ENCODE assay signal across 18 mouse cellular contexts in the genomic region with DNA sequence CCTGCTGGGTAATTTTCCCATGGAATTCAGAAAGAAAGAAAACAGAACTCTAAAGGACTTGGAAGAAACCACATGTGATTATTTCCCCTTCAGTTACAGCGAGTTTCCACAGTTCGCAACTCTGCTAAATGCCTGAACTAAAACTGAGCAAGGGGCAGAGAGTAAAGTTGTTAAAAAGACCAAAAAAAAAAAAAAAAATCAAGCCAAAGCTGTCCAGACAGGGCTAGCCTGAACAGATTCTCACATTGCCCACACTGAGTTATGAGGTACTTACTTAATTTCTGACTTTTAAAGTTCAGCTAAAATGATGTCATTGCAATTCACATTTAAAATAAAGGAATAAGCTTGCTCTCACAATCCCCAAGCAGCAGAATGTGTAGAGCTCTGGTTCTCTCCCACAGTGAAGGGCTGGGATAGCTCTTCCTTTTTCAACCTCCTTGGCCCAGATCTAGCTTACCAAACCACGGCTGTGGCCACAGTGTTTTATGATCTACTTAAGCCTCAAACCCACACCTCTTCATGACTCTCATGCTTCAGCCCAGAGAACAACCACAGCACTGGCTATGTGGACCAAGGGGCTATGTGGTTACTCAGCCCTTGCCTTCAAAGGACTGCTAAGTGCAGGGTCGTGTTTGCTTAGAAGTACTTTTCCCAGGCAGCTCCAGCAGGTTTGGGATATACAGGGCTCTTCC.
"Had no signal": no experiment of that assay in that cellular context is flagged by ENCODE, and none has a peak within 500 bp of the region (broad histone marks: within the 10 kb centered on the region; RNA-seq: fewer than 3 reads in every experiment).

No protein-coding gene starts in this region.

- H3K36me3 ChIP-seq: liver, embryonic 15.5 days; lung, embryonic 15.5 days; midbrain, embryonic 15.5 days; neural tube, embryonic 13.5 days had no signal

- H3K27me3 ChIP-seq: liver, embryonic 15.5 days; lung, embryonic 15.5 days; megakaryocyte, embryonic 14.5 days; midbrain, embryonic 15.5 days; neural tube, embryonic 13.5 days had no signal

- H3K4me3 ChIP-seq: layer of hippocampus, adult 2 months; liver, embryonic 15.5 days; lung, embryonic 15.5 days; megakaryocyte, embryonic 14.5 days; midbrain, embryonic 15.5 days; neural tube, embryonic 13.5 days had no signal

- DNase-seq: kidney, adult 18-20 months; kidney, postnatal 10 days; kidney, postnatal 4 days; left cerebral cortex, postnatal 4 days; lung, postnatal 14 days; retina, postnatal 1 day; right cerebral cortex, postnatal 4 days; spleen, adult 18-20 months; thymus, adult 18-20 months; thymus, postnatal 25 days had no signal

- H3K4me2 ChIP-seq: liver, embryonic 11.5 days; liver, embryonic 15.5 days; lung, embryonic 15.5 days; midbrain, embryonic 11.5 days; midbrain, embryonic 15.5 days; neural tube, embryonic 13.5 days had no signal
